Comparison of ENCODE assay signal across 8 mouse cellular contexts in genomic region chr3:89830815-89831591, GRCm38 (mm10). TPM values are rescaled to one million over a fixed set of nuclear protein-coding genes. Genes with fewer than 3 reads are reported as not detected.
DNase-seq lines count a peak whose midpoint lies in the region; ATAC-seq lines count a peak whose summit lies in the region.

TSS of gene She (plus strand) at chr3:89831370.

- H3K4me2 ChIP-seq in forebrain, embryonic 13.5 days = peak within 1 kb of the TSS; percentile 58
- peak within 1 kb of the TSS; percentile 56 for H3K4me2 ChIP-seq in hindbrain, embryonic 13.5 days
- H3K4me2 ChIP-seq in liver, embryonic 11.5 days = peak within 1 kb of the TSS; percentile 63
- peak within 1 kb of the TSS; percentile 53 for H3K4me2 ChIP-seq in neural tube, embryonic 13.5 days

- H3K36me3 ChIP-seq in forebrain, embryonic 13.5 days (ENCODE audit: poor library complexity, severe bottlenecking) = no peaks in the 10 kb centered on the region
- no peaks in the 10 kb centered on the region for H3K36me3 ChIP-seq in hindbrain, embryonic 13.5 days
- no peaks in the 10 kb centered on the region for H3K36me3 ChIP-seq in liver, embryonic 11.5 days (ENCODE audit: control insufficient read depth, insufficient read depth, low read length)
- H3K36me3 ChIP-seq in neural tube, embryonic 13.5 days = no peaks in the 10 kb centered on the region

- H3K4me1 ChIP-seq in forebrain, embryonic 13.5 days = peaks cover 11% of the 10 kb centered on the region
- H3K4me1 ChIP-seq in hindbrain, embryonic 13.5 days (replicated peaks) = peaks cover 12% of the 10 kb centered on the region
- H3K4me1 ChIP-seq in liver, embryonic 11.5 days (replicated peaks; ENCODE audit: control insufficient read depth, insufficient read depth, low read length) = peaks cover 10% of the 10 kb centered on the region
- H3K4me1 ChIP-seq in neural tube, embryonic 13.5 days (replicated peaks) = peaks cover 12% of the 10 kb centered on the region

- H3K27me3 ChIP-seq in forebrain, embryonic 13.5 days = peaks cover 72% of the 10 kb centered on the region
- H3K27me3 ChIP-seq in hindbrain, embryonic 13.5 days = peaks cover 79% of the 10 kb centered on the region
- H3K27me3 ChIP-seq in liver, embryonic 11.5 days (replicated peaks; ENCODE audit: control insufficient read depth, insufficient read depth, low read length) = peaks cover 62% of the 10 kb centered on the region
- H3K27me3 ChIP-seq in neural tube, embryonic 13.5 days = peaks cover 70% of the 10 kb centered on the region

- peak within 1 kb of the TSS; percentile 34; the same call in 1 of the 2 replicates for H3K9ac ChIP-seq in forebrain, embryonic 13.5 days
- peak within 1 kb of the TSS; percentile 67 for H3K9ac ChIP-seq in hindbrain, embryonic 13.5 days
- peak within 1 kb of the TSS; percentile 58 for H3K9ac ChIP-seq in liver, embryonic 11.5 days (ENCODE audit: low read depth, low read length)
- peak within 1 kb of the TSS; percentile 57 for H3K9ac ChIP-seq in neural tube, embryonic 13.5 days

- DNase-seq in embryo, embryonic 10.5 days (ENCODE audit: low spot score) = peak; percentile 13
- DNase-seq in embryo, embryonic 10 days (ENCODE audit: low spot score) = no peak
- DNase-seq in liver, embryonic 11.5 days (ENCODE audit: low spot score) = no peak
- no peak for DNase-seq in right cerebral cortex, adult 2 months (ENCODE audit: low spot score in 2 of 2)
- no peak for DNase-seq in ovary, postnatal 14 days (ENCODE audit: low spot score)

- no peaks in the 10 kb centered on the region for H3K9me3 ChIP-seq in forebrain, embryonic 13.5 days (replicated peaks)
- no peaks in the 10 kb centered on the region for H3K9me3 ChIP-seq in hindbrain, embryonic 13.5 days
- H3K9me3 ChIP-seq in liver, embryonic 11.5 days (ENCODE audit: control insufficient read depth, low read length) = no peaks in the 10 kb centered on the region
- peaks cover 3% of the 10 kb centered on the region; the same call in 1 of the 2 replicates for H3K9me3 ChIP-seq in neural tube, embryonic 13.5 days

- peak within 1 kb of the TSS; percentile 38 for H3K4me3 ChIP-seq in forebrain, embryonic 13.5 days
- H3K4me3 ChIP-seq in hindbrain, embryonic 13.5 days = peak within 1 kb of the TSS; percentile 40
- H3K4me3 ChIP-seq in liver, embryonic 11.5 days (ENCODE audit: low read depth, low read length) = peak within 1 kb of the TSS; percentile 52
- H3K4me3 ChIP-seq in neural tube, embryonic 13.5 days = peak within 1 kb of the TSS; percentile 41

- ATAC-seq in forebrain, embryonic 13.5 days = no peak
- no peak for ATAC-seq in hindbrain, embryonic 13.5 days (ENCODE audit: low FRiP score)
- ATAC-seq in liver, embryonic 11.5 days (replicated peaks; ENCODE audit: low FRiP score) = no peak
- no peak for ATAC-seq in neural tube, embryonic 13.5 days (ENCODE audit: low read depth)

- WGBS in forebrain, embryonic 13.5 days = 2% methylated on average over 71 of the region's 96 CpGs
- WGBS in hindbrain, embryonic 13.5 days = 2% methylated on average over 81 of the region's 96 CpGs
- WGBS in liver, embryonic 11.5 days = 2% methylated on average over 95 of the region's 96 CpGs
- WGBS in neural tube, embryonic 13.5 days = 2% methylated on average over 94 of the region's 96 CpGs

- H3K27ac ChIP-seq in forebrain, embryonic 13.5 days = no peak within 1 kb of the TSS
- no peak within 1 kb of the TSS; the same call in 1 of the 2 replicates for H3K27ac ChIP-seq in hindbrain, embryonic 13.5 days
- H3K27ac ChIP-seq in liver, embryonic 11.5 days (ENCODE audit: low read depth, low read length) = peak within 1 kb of the TSS; percentile 38; the same call in 1 of the 2 replicates
- no peak within 1 kb of the TSS; the same call in 1 of the 2 replicates for H3K27ac ChIP-seq in neural tube, embryonic 13.5 days (replicated peaks)

RNA-seq across cellular contexts. Expression of gene She, which starts in this region (rescaled TPM):
- 1.2 TPM in 2 replicates for polyA plus RNA-seq in forebrain, embryonic 13.5 days (2015; fragmentation: Nextera tagmentation; extraction: Ambion mirVana)
- 1.7 and 2.1 TPM in 2 replicates for polyA plus RNA-seq in hindbrain, embryonic 13.5 days (2015; fragmentation: Nextera tagmentation; extraction: Ambion mirVana)
- 3.2 and 3.9 TPM in 2 replicates for polyA plus RNA-seq in liver, embryonic 11.5 days (2014; fragmentation: Nextera tagmentation; extraction: Ambion mirVana)
- polyA plus RNA-seq in neural tube, embryonic 13.5 days (2015; fragmentation: Nextera tagmentation; extraction: Ambion mirVana) = 1.9 and 2.5 TPM in 2 replicates
